Mouse (Mus musculus): ENCODE measurements around the gene Ppdpf.

- TF ChIP-seq CTCF (conservative IDR thresholded peaks at IDR 0.05 in 1 of 2, IDR thresholded peaks at IDR 0.05 in 1 of 2; ENCODE audit: low read depth in 2 of 2, low read length in 2 of 2) = no peak
- no peak for TF ChIP-seq MEF2A (IDR thresholded peaks at IDR 0.05; ENCODE audit: borderline replicate concordance, low read depth, low read length)
These were observed 18.6 kb downstream of the Ppdpf start for GRCm38 (mm10) chr2:181205678-181206077.
